8 mouse cellular contexts compared by ENCODE assay signal in genomic region chr15:80013256-80014030, GRCm38 (mm10). TPM values are rescaled to one million over a fixed set of nuclear protein-coding genes. Genes with fewer than 3 reads are reported as not detected.
DNase-seq lines count a peak whose midpoint lies in the region; ATAC-seq lines count a peak whose summit lies in the region.

No protein-coding gene starts in this region.

- DNase-seq in heart, adult 9 months (ENCODE audit: low spot score in 2 of 2), result no peak
- peak; percentile 80 for DNase-seq in adrenal gland, adult 2 months
- peak; percentile 82 to 94 for DNase-seq in kidney, postnatal 25 days
- no peak for DNase-seq in left cerebral cortex, adult 9 months (ENCODE audit: low spot score in 2 of 2)
- DNase-seq in thymus, postnatal 10 days (ENCODE audit: low spot score in 2 of 2), result no peak

- H3K4me2 ChIP-seq in heart, embryonic 12.5 days, result peak overlapping the region; percentile 98
- H3K4me2 ChIP-seq in forebrain, embryonic 15.5 days (replicated peaks), result peak overlapping the region; percentile 95
- peak overlapping the region; percentile 91 for H3K4me2 ChIP-seq in neural tube, embryonic 13.5 days

- no peak overlapping the region for H3K27ac ChIP-seq in heart, embryonic 12.5 days (ENCODE audit: poor library complexity, severe bottlenecking)
- peak overlapping the region; percentile 52; the same call in 1 of the 2 replicates for H3K27ac ChIP-seq in forebrain, embryonic 15.5 days (replicated peaks)
- peak overlapping the region; percentile 78 for H3K27ac ChIP-seq in neural tube, embryonic 13.5 days (replicated peaks)

- H3K36me3 ChIP-seq in heart, embryonic 12.5 days, result no peaks in the 10 kb centered on the region
- no peaks in the 10 kb centered on the region for H3K36me3 ChIP-seq in forebrain, embryonic 15.5 days
- H3K36me3 ChIP-seq in neural tube, embryonic 13.5 days, result no peaks in the 10 kb centered on the region

- H3K4me3 ChIP-seq in heart, embryonic 12.5 days, result peak overlapping the region; percentile 63
- H3K4me3 ChIP-seq in forebrain, embryonic 15.5 days, result peak overlapping the region; percentile 55
- H3K4me3 ChIP-seq in neural tube, embryonic 13.5 days, result peak overlapping the region; percentile 66

- peak overlapping the region; percentile 81 for H3K9ac ChIP-seq in heart, embryonic 12.5 days
- H3K9ac ChIP-seq in forebrain, embryonic 15.5 days (replicated peaks), result peak overlapping the region; percentile 58
- peak overlapping the region; percentile 85 for H3K9ac ChIP-seq in neural tube, embryonic 13.5 days

- H3K4me1 ChIP-seq in heart, embryonic 12.5 days (replicated peaks), result peaks cover 39% of the 10 kb centered on the region
- H3K4me1 ChIP-seq in forebrain, embryonic 15.5 days, result peaks cover 59% of the 10 kb centered on the region
- H3K4me1 ChIP-seq in neural tube, embryonic 13.5 days (replicated peaks), result peaks cover 42% of the 10 kb centered on the region

- no peaks in the 10 kb centered on the region for H3K9me3 ChIP-seq in heart, embryonic 12.5 days (replicated peaks)
- no peaks in the 10 kb centered on the region for H3K9me3 ChIP-seq in forebrain, embryonic 15.5 days
- H3K9me3 ChIP-seq in neural tube, embryonic 13.5 days, result no peaks in the 10 kb centered on the region

- 2% methylated on average over 36 of the region's 36 CpGs for WGBS in heart, embryonic 12.5 days
- WGBS in forebrain, embryonic 15.5 days, result 2% methylated on average over 36 of the region's 36 CpGs
- WGBS in neural tube, embryonic 13.5 days, result 2% methylated on average over 36 of the region's 36 CpGs

- no peak; the same call in 1 of the 2 replicates for ATAC-seq in heart, embryonic 12.5 days (ENCODE audit: insufficient number of reproducible peaks, low FRiP score)
- ATAC-seq in forebrain, embryonic 15.5 days (replicated peaks), result 0 out of 2 replicates have a peak, but pooled peaks have one; percentile 12
- no peak for ATAC-seq in neural tube, embryonic 13.5 days (ENCODE audit: low read depth)

- H3K27me3 ChIP-seq in heart, embryonic 12.5 days (replicated peaks), result peaks cover 71% of the 10 kb centered on the region
- peaks cover 61% of the 10 kb centered on the region for H3K27me3 ChIP-seq in forebrain, embryonic 15.5 days
- peaks cover 80% of the 10 kb centered on the region for H3K27me3 ChIP-seq in neural tube, embryonic 13.5 days

RNA-seq across cellular contexts. Expression of gene Pdgfb, which starts 1.3 kb away (rescaled TPM):
- 1.7 and 2.3 TPM in 2 replicates for polyA plus RNA-seq in heart, embryonic 12.5 days (2016; fragmentation: Nextera tagmentation; extraction: Ambion mirVana)
- 10 to 100 TPM; 30.3 to 54.0 TPM for total RNA-seq in adrenal gland, adult 2 months (2021)
- polyA plus RNA-seq in adrenal gland, adult 2 months (2012; rRNA removed), result 63.3 and 63.8 TPM in 2 replicates
- polyA plus RNA-seq in forebrain, embryonic 15.5 days (2015; fragmentation: Nextera tagmentation; extraction: Ambion mirVana), result 3.0 and 3.3 TPM in 2 replicates
- polyA plus RNA-seq in neural tube, embryonic 13.5 days (2015; fragmentation: Nextera tagmentation; extraction: Ambion mirVana), result 3.3 TPM in 2 replicates

RNA-seq across cellular contexts. Expression of gene Cbx7, which starts 42.5 kb away (rescaled TPM):
- 1.4 and 1.7 TPM in 2 replicates for polyA plus RNA-seq in heart, embryonic 12.5 days (2016; fragmentation: Nextera tagmentation; extraction: Ambion mirVana)
- total RNA-seq in adrenal gland, adult 2 months (2021), result 10 to 100 TPM; 15.6 to 29.8 TPM
- 35.2 and 41.3 TPM in 2 replicates for polyA plus RNA-seq in adrenal gland, adult 2 months (2012; rRNA removed)
- 3.6 TPM in 2 replicates for polyA plus RNA-seq in forebrain, embryonic 15.5 days (2015; fragmentation: Nextera tagmentation; extraction: Ambion mirVana)
- 3.0 and 3.3 TPM in 2 replicates for polyA plus RNA-seq in neural tube, embryonic 13.5 days (2015; fragmentation: Nextera tagmentation; extraction: Ambion mirVana)

Comparison
In these comparisons a context has a peak if more than half of its experiments do, and no peak if none do; other contexts are left out.
1. DNase-seq: peak in adrenal gland, adult 2 months (single experiment) and kidney, postnatal 25 days (2 of 2); none in heart, adult 9 months (0 of 2), left cerebral cortex, adult 9 months (0 of 2) and thymus, postnatal 10 days (0 of 2).
2. RNA of gene Pdgfb, which starts 1.3 kb away (polyA plus RNA-seq): 63.3 to 63.8 TPM in adrenal gland, adult 2 months; 3.3 TPM in neural tube, embryonic 13.5 days, 3.0 to 3.3 TPM in forebrain, embryonic 15.5 days and 1.7 to 2.3 TPM in heart, embryonic 12.5 days; every median in the first group is over 10 times any median in the second.
3. Peak in every context shown above with its lines, with median percentiles within 50 percentile points of each other: H3K4me2 ChIP-seq, H3K4me3 ChIP-seq and H3K9ac ChIP-seq.